Mouse (Mus musculus): ENCODE results near the gene Cradd.

- TF ChIP-seq CTCF (IDR thresholded peaks at IDR 0.05; ENCODE audit: control insufficient read depth, insufficient read depth, insufficient replicate concordance, low read depth, low read length) (no peak), POLR2A (IDR thresholded peaks at IDR 0.05; ENCODE audit: control insufficient read depth, low read depth, low read length) (no peak)
These were observed 6.1 kb downstream of the Cradd start for GRCm38 (mm10) chr10:95317581-95318391.

Measured in testis, adult 2 months (tissue).